Mouse (Mus musculus): ENCODE measurements around the gene Rin3. TPM values are rescaled to one million over a fixed set of nuclear protein-coding genes. Genes with fewer than 3 reads are reported as not detected.

Rin3 gene
- polyA plus RNA-seq, 1 experiment from 2014 or later = 9.2 TPM

- 25% methylated on average over 3 of the region's 3 CpGs for WGBS (ENCODE audit: insufficient replicate concordance)
- peaks cover 4% of the 10 kb centered on the region for H3K27me3 ChIP-seq (ENCODE audit: control insufficient read depth, insufficient read depth, low read depth, low read length)
- H3K9ac ChIP-seq (ENCODE audit: low read depth, low read length) = no peak overlapping the region; the same call in 1 of the 2 replicates
- ATAC-seq (ENCODE audit: low read depth) = no peak
- H3K4me3 ChIP-seq (ENCODE audit: low read depth, low read length) = peak overlapping the region; percentile 63
- H3K9me3 ChIP-seq (replicated peaks; ENCODE audit: control insufficient read depth, low read length) = no peaks in the 10 kb centered on the region
- peak overlapping the region; percentile 60 for H3K4me2 ChIP-seq (ENCODE audit: low read depth, low read length)
- peaks cover 32% of the 10 kb centered on the region for H3K4me1 ChIP-seq (ENCODE audit: control insufficient read depth, low read depth, low read length)
- no peaks in the 10 kb centered on the region for H3K36me3 ChIP-seq (ENCODE audit: control insufficient read depth, insufficient read depth)
- H3K27ac ChIP-seq (ENCODE audit: low read length) = no peak overlapping the region
These were observed 1.8 kb downstream of the Rin3 start for GRCm38 (mm10) chr12:102284618-102285159.

GRCm38 (mm10) chr12:102285318-102285717 lies 2.5 kb downstream of the Rin3 start:
- H3K9me3 ChIP-seq (replicated peaks; ENCODE audit: control insufficient read depth, low read length) = no peaks in the 10 kb centered on the region
- peaks cover 4% of the 10 kb centered on the region for H3K27me3 ChIP-seq (ENCODE audit: control insufficient read depth, insufficient read depth, low read depth, low read length)
- H3K9ac ChIP-seq (ENCODE audit: low read depth, low read length) = no peak overlapping the region
- 48% methylated on average over 6 of the region's 6 CpGs for WGBS (ENCODE audit: insufficient replicate concordance)
- H3K27ac ChIP-seq (ENCODE audit: low read length) = no peak overlapping the region
- no peak overlapping the region for H3K4me2 ChIP-seq (ENCODE audit: low read depth, low read length)
- no peak for ATAC-seq (ENCODE audit: low read depth)
- peaks cover 32% of the 10 kb centered on the region for H3K4me1 ChIP-seq (ENCODE audit: control insufficient read depth, low read depth, low read length)
- no peak overlapping the region for H3K4me3 ChIP-seq (ENCODE audit: low read depth, low read length)
- H3K36me3 ChIP-seq (ENCODE audit: control insufficient read depth, insufficient read depth) = no peaks in the 10 kb centered on the region

GRCm38 (mm10) chr12:102285779-102286178 lies 2.9 kb downstream of the Rin3 start:
- Histone ChIP-seq H3K36me3 (ENCODE audit: control insufficient read depth, insufficient read depth) (no peaks in the 10 kb centered on the region), H3K4me1 (ENCODE audit: control insufficient read depth, low read depth, low read length) (peaks cover 32% of the 10 kb centered on the region)

DNA sequence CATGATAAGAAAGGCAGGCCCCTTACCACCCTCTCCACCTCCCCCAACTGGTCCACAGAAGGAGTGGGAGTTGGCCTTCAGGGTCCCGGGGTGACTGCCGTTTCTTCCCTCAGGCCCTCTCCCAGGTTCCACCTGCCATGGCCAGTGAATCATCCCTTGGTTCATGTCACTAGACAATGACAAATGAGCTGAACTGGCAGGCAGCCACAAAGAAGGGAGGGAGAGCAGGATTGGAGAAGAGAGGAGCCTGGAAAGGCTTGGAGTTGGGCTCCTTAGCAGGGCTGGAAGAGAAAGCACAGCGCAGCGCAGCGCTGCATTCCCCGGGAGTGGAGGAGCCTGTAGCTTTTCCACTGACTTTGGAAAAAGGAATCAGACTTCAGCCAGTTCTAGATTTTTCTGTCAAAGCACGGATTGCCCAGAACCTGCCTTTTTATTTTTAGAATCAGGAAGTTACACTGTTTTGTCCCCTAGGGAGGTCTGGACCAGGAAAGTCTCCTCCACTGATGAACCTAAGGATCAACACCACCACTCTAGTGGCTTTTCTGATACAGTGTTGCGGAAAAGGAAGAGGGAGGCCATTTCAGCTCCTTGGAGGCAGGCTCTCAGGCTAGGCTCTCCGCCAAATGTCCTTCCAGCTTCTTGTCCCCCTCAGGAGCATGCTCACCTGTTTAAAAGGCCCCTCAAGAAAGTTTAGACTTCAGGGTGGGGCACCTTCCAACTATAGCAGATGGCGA lies 4.0 kb downstream of the Rin3 start:
- Histone ChIP-seq H3K9ac (ENCODE audit: low read depth, low read length) (no peak overlapping the region), H3K4me2 (ENCODE audit: low read depth, low read length) (no peak overlapping the region), H3K27me3 (ENCODE audit: control insufficient read depth, insufficient read depth, low read depth, low read length) (peaks cover 4% of the 10 kb centered on the region), H3K27ac (ENCODE audit: low read length) (no peak overlapping the region; the same call in 1 of the 2 replicates), H3K36me3 (ENCODE audit: control insufficient read depth, insufficient read depth) (no peaks in the 10 kb centered on the region), H3K4me1 (ENCODE audit: control insufficient read depth, low read depth, low read length) (peaks cover 35% of the 10 kb centered on the region), H3K9me3 (replicated peaks; ENCODE audit: control insufficient read depth, low read length) (no peaks in the 10 kb centered on the region), H3K4me3 (ENCODE audit: low read depth, low read length) (no peak overlapping the region)
- ATAC-seq (ENCODE audit: low read depth) = no peak
- WGBS (ENCODE audit: insufficient replicate concordance) = 49% methylated on average over 10 of the region's 10 CpGs

More at GRCm38 (mm10) chr12:102285779-102286178, 2.9 kb downstream of the Rin3 start:
- H3K4me3 ChIP-seq (ENCODE audit: low read depth, low read length) = no peak overlapping the region
- no peak overlapping the region for H3K27ac ChIP-seq (ENCODE audit: low read length)
- no peak for ATAC-seq (ENCODE audit: low read depth)
- H3K9me3 ChIP-seq (replicated peaks; ENCODE audit: control insufficient read depth, low read length) = no peaks in the 10 kb centered on the region
- H3K27me3 ChIP-seq (ENCODE audit: control insufficient read depth, insufficient read depth, low read depth, low read length) = peaks cover 4% of the 10 kb centered on the region
- no peak overlapping the region for H3K9ac ChIP-seq (ENCODE audit: low read depth, low read length)
- no peak overlapping the region for H3K4me2 ChIP-seq (ENCODE audit: low read depth, low read length)
- WGBS (ENCODE audit: insufficient replicate concordance) = 53% methylated on average over 5 of the region's 5 CpGs

- Histone ChIP-seq H3K4me3 (ENCODE audit: low read depth, low read length) (no peak overlapping the region), H3K9me3 (replicated peaks; ENCODE audit: control insufficient read depth, low read length) (no peaks in the 10 kb centered on the region), H3K4me1 (ENCODE audit: control insufficient read depth, low read depth, low read length) (peaks cover 43% of the 10 kb centered on the region), H3K36me3 (ENCODE audit: control insufficient read depth, insufficient read depth) (no peaks in the 10 kb centered on the region), H3K4me2 (ENCODE audit: low read depth, low read length) (no peak overlapping the region), H3K27me3 (ENCODE audit: control insufficient read depth, insufficient read depth, low read depth, low read length) (peaks cover 1% of the 10 kb centered on the region), H3K27ac (ENCODE audit: low read length) (no peak overlapping the region; the same call in 1 of the 2 replicates), H3K9ac (ENCODE audit: low read depth, low read length) (no peak overlapping the region)
- 18% methylated on average over 6 of the region's 6 CpGs for WGBS (ENCODE audit: insufficient replicate concordance)
- ATAC-seq (ENCODE audit: low read depth) = no peak
These were observed 5.2 kb downstream of the Rin3 start for GRCm38 (mm10) chr12:102287904-102288602.

DNA sequence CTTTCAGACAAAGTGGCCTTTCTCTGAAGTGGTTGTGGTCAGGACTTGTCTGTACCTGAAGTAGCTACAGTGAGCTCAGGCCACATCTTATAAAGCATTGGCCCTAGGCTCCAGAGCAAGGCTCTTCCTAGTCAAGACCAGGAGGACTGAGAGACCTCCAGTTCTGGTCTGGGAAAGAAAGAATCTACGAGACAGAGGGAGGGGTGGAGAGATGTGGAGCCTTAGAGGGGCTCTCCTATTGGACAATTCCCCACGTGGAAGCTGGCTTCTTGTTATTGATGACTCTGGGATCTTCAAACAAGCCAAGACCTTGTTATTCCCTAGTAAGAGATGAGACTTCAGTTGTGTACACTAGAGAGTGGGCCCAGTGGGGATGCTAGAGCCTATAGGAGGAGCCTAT lies 6.0 kb downstream of the Rin3 start:
- Histone ChIP-seq H3K4me2 (ENCODE audit: low read depth, low read length) (no peak overlapping the region), H3K27me3 (ENCODE audit: control insufficient read depth, insufficient read depth, low read depth, low read length) (no peaks in the 10 kb centered on the region), H3K27ac (ENCODE audit: low read length) (no peak overlapping the region), H3K9ac (ENCODE audit: low read depth, low read length) (no peak overlapping the region), H3K4me1 (ENCODE audit: control insufficient read depth, low read depth, low read length) (peaks cover 43% of the 10 kb centered on the region), H3K9me3 (replicated peaks; ENCODE audit: control insufficient read depth, low read length) (no peaks in the 10 kb centered on the region), H3K4me3 (ENCODE audit: low read depth, low read length) (no peak overlapping the region), H3K36me3 (ENCODE audit: control insufficient read depth, insufficient read depth) (no peaks in the 10 kb centered on the region)
- WGBS (ENCODE audit: insufficient replicate concordance) = 37% methylated on average over 2 of the region's 2 CpGs
- no peak for ATAC-seq (ENCODE audit: low read depth)

DNA sequence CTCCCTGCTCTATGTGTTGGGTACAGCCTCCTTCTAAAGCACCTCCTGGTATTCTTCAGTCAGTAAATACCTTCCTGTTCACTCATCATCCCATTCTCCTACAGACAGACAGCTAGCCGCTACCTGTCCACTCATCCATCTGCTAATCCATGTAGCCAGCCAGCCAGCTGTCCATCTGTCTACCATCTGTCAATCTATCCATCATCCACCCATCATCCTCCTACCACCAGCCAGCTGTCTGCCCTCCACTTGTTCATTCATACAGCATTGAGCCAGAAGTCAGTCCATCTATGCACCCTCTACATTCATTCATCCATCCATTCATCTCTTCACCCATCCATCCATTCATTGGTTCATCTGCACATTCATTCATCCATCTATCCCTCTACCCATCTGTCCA lies 6.7 kb downstream of the Rin3 start:
- H3K27me3 ChIP-seq (ENCODE audit: control insufficient read depth, insufficient read depth, low read depth, low read length) = no peaks in the 10 kb centered on the region
- peaks cover 40% of the 10 kb centered on the region for H3K4me1 ChIP-seq (ENCODE audit: control insufficient read depth, low read depth, low read length)
- 75% methylated on average over 1 of the region's 1 CpGs for WGBS (ENCODE audit: insufficient replicate concordance)
- no peaks in the 10 kb centered on the region for H3K9me3 ChIP-seq (replicated peaks; ENCODE audit: control insufficient read depth, low read length)
- ATAC-seq (ENCODE audit: low read depth) = no peak
- no peak overlapping the region for H3K4me2 ChIP-seq (ENCODE audit: low read depth, low read length)
- H3K36me3 ChIP-seq (ENCODE audit: control insufficient read depth, insufficient read depth) = no peaks in the 10 kb centered on the region
- no peak overlapping the region for H3K9ac ChIP-seq (ENCODE audit: low read depth, low read length)
- H3K27ac ChIP-seq (ENCODE audit: low read length) = no peak overlapping the region
- H3K4me3 ChIP-seq (ENCODE audit: low read depth, low read length) = no peak overlapping the region

- no peak overlapping the region for H3K4me3 ChIP-seq (ENCODE audit: low read depth, low read length)
- no peaks in the 10 kb centered on the region for H3K27me3 ChIP-seq (ENCODE audit: control insufficient read depth, insufficient read depth, low read depth, low read length)
- WGBS (ENCODE audit: insufficient replicate concordance) = 53% methylated on average over 2 of the region's 2 CpGs
- H3K36me3 ChIP-seq (ENCODE audit: control insufficient read depth, insufficient read depth) = no peaks in the 10 kb centered on the region
- no peak overlapping the region for H3K27ac ChIP-seq (ENCODE audit: low read length)
- H3K4me1 ChIP-seq (ENCODE audit: control insufficient read depth, low read depth, low read length) = peaks cover 30% of the 10 kb centered on the region
- no peak overlapping the region for H3K4me2 ChIP-seq (ENCODE audit: low read depth, low read length)
- ATAC-seq (ENCODE audit: low read depth) = no peak
- H3K9me3 ChIP-seq (replicated peaks; ENCODE audit: control insufficient read depth, low read length) = no peaks in the 10 kb centered on the region
- H3K9ac ChIP-seq (ENCODE audit: low read depth, low read length) = no peak overlapping the region
These were observed 7.8 kb downstream of the Rin3 start for GRCm38 (mm10) chr12:102290662-102291061.

- no peak overlapping the region for H3K9ac ChIP-seq (ENCODE audit: low read depth, low read length)
- H3K4me2 ChIP-seq (ENCODE audit: low read depth, low read length) = no peak overlapping the region
- no peak overlapping the region for H3K27ac ChIP-seq (ENCODE audit: low read length)
- ATAC-seq (ENCODE audit: low read depth) = no peak
- H3K36me3 ChIP-seq (ENCODE audit: control insufficient read depth, insufficient read depth) = no peaks in the 10 kb centered on the region
- no peak overlapping the region for H3K4me3 ChIP-seq (ENCODE audit: low read depth, low read length)
- WGBS (ENCODE audit: insufficient replicate concordance) = 37% methylated on average over 6 of the region's 6 CpGs
- peaks cover 34% of the 10 kb centered on the region for H3K4me1 ChIP-seq (ENCODE audit: control insufficient read depth, low read depth, low read length)
- H3K27me3 ChIP-seq (ENCODE audit: control insufficient read depth, insufficient read depth, low read depth, low read length) = no peaks in the 10 kb centered on the region
- H3K9me3 ChIP-seq (replicated peaks; ENCODE audit: control insufficient read depth, low read length) = no peaks in the 10 kb centered on the region
These were observed 8.8 kb downstream of the Rin3 start for GRCm38 (mm10) chr12:102291686-102292085.

Data from liver, embryonic 16.5 days (tissue).